17 mouse cellular contexts compared by ENCODE assay signal in genomic region chr13:37606250-37606649, GRCm38 (mm10).
"Had no signal": no experiment of that assay in that cellular context is flagged by ENCODE, and none has a peak within 500 bp of the region (broad histone marks: within the 10 kb centered on the region; RNA-seq: fewer than 3 reads in every experiment).

No protein-coding gene starts in this region.

- H3K27ac ChIP-seq: liver, embryonic 13.5 days; liver, embryonic 15.5 days; lung, embryonic 15.5 days; midbrain, embryonic 13.5 days; midbrain, embryonic 15.5 days; neural tube, embryonic 12.5 days; stomach, embryonic 15.5 days; stomach, postnatal 0 days had no signal

- H3K9me3 ChIP-seq: liver, embryonic 13.5 days; liver, embryonic 15.5 days; lung, embryonic 15.5 days; midbrain, embryonic 13.5 days; midbrain, embryonic 15.5 days; neural tube, embryonic 12.5 days; stomach, embryonic 15.5 days had no signal

- H3K27me3 ChIP-seq: liver, embryonic 13.5 days; liver, embryonic 15.5 days; lung, embryonic 15.5 days; midbrain, embryonic 13.5 days; midbrain, embryonic 15.5 days; neural tube, embryonic 12.5 days; stomach, embryonic 15.5 days had no signal

- H3K36me3 ChIP-seq: liver, embryonic 13.5 days; liver, embryonic 15.5 days; lung, embryonic 15.5 days; midbrain, embryonic 13.5 days; midbrain, embryonic 15.5 days; neural tube, embryonic 12.5 days; stomach, embryonic 15.5 days had no signal

- DNase-seq: liver, embryonic 13.5 days; liver, postnatal 0 days; lung, adult 2 months; lung, postnatal 10 days; lung, postnatal 4 days; right cerebral cortex, postnatal 14 days; thymus, adult 2 months; thymus, postnatal 25 days; thymus, postnatal 4 days had no signal

- H3K4me1 ChIP-seq: liver, embryonic 13.5 days; liver, embryonic 15.5 days; midbrain, embryonic 13.5 days; midbrain, embryonic 15.5 days; neural tube, embryonic 12.5 days; stomach, embryonic 15.5 days had no signal

- H3K9ac ChIP-seq: liver, embryonic 13.5 days; liver, embryonic 15.5 days; liver, postnatal 0 days; lung, embryonic 15.5 days; midbrain, embryonic 13.5 days; midbrain, embryonic 15.5 days; neural tube, embryonic 12.5 days; stomach, embryonic 15.5 days had no signal

- ATAC-seq: liver, postnatal 0 days; midbrain, embryonic 13.5 days; midbrain, embryonic 15.5 days had no signal

- H3K4me2 ChIP-seq: liver, embryonic 13.5 days; liver, embryonic 15.5 days; lung, embryonic 15.5 days; midbrain, embryonic 11.5 days; midbrain, embryonic 13.5 days; midbrain, embryonic 15.5 days; neural tube, embryonic 12.5 days; stomach, embryonic 15.5 days had no signal

- H3K4me3 ChIP-seq: liver, embryonic 13.5 days; liver, embryonic 15.5 days; lung, embryonic 15.5 days; midbrain, embryonic 13.5 days; midbrain, embryonic 15.5 days; neural tube, embryonic 12.5 days; stomach, embryonic 15.5 days had no signal
